Mouse (Mus musculus) heart, embryonic 10.5 days (tissue): Measurements from ENCODE around the gene Tmem114. TPM values are rescaled to one million over a fixed set of nuclear protein-coding genes. Genes with fewer than 3 reads are reported as not detected.

ENCODE experiments used
- DNase-seq: peaks from one replicate; pipeline ENCODE4 v3.0.0-alpha.2; 2017; ENCODE audit warnings: low spot score
- H3K27ac ChIP-seq: fragments of 300-500 bp; sonication (generic); 2 replicates; pipeline ENCODE4 v1.5.1; 2016; ENCODE audit warnings: mild to moderate bottlenecking
- H3K27me3 ChIP-seq: fragments of 300-500 bp; sonication (generic); 2 replicates; pipeline ENCODE4 v1.6.1; 2016; ENCODE audit warnings: mild to moderate bottlenecking; ENCODE audit not compliant: poor library complexity, insufficient read depth, severe bottlenecking
- H3K36me3 ChIP-seq: fragments of 300-500 bp; sonication (generic); 2 replicates; pipeline ENCODE4 v1.6.1; 2016; ENCODE audit warnings: mild to moderate bottlenecking, moderate library complexity
- H3K4me1 ChIP-seq: fragments of 300-500 bp; sonication (generic); 2 replicates; pipeline ENCODE4 v1.6.1; 2016; ENCODE audit warnings: mild to moderate bottlenecking
- H3K4me3 ChIP-seq: fragments of 300-500 bp; sonication (generic); 2 replicates; pipeline ENCODE4 v1.5.1; 2016; ENCODE audit warnings: mild to moderate bottlenecking, moderate library complexity
- H3K9me3 ChIP-seq: fragments of 300-500 bp; sonication (generic); 2 replicates; pipeline ENCODE4 v1.6.1; 2016; ENCODE audit warnings: mild to moderate bottlenecking, moderate library complexity
- WGBS: fragments of 180-500 bp; shearing (Covaris S2); methylation state at CpG from one replicate; pipeline ENCODE4 v1.1.7; 2016; 5-methylcytosine and 5-hydroxymethylcytosine counted together
- polyA plus RNA-seq: library from polyadenylated mRNA; unstranded; fragments of >200 nt; fragmentation: Nextera tagmentation; extraction: Ambion mirVana; gene quantifications from 2 replicates; pipeline ENCODE4 v1.2.1, GENCODE M21; 2016

Gene Tmem114
- polyA plus RNA-seq, 1 experiment from 2014 or later: not detected

- 61% methylated on average over 9 of the region's 9 CpGs for WGBS
- no peaks in the 10 kb centered on the region for H3K9me3 ChIP-seq
- peaks cover 13% of the 10 kb centered on the region; the same call in 1 of the 2 replicates for H3K27me3 ChIP-seq
- 0 out of 2 replicates have a peak, but pooled peaks cover 3% of the 10 kb centered on the region for H3K4me1 ChIP-seq
- no peaks in the 10 kb centered on the region for H3K36me3 ChIP-seq
- no peak overlapping the region for H3K4me3 ChIP-seq
- no peak overlapping the region for H3K27ac ChIP-seq
- no peak for DNase-seq
Observed at GRCm38 (mm10) chr16:8401171-8401955, 23.6 kb downstream of the Tmem114 start.

DNA sequence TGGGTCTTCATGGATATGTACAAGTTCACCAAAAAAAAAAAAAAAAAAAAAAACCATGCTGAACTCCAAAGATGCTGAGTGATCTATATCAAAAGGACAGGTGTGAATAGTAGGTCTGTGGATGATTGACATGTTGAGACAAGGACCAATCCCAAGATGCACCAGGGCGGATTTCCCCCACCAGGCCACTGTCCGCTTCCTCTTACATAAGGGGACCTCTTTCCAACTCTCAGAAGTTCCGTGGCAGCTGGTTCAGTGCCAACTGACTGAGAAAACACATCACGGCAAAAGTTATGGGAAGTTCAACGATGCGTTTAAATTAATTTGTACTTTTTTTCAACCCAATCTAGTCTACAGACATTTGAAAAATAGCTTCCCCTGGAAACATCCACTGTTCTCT, 25.1 kb downstream of the Tmem114 start:
- no peaks in the 10 kb centered on the region for H3K36me3 ChIP-seq
- H3K27me3 ChIP-seq: peaks cover 5% of the 10 kb centered on the region; the same call in 1 of the 2 replicates
- 85% methylated on average over 6 of the region's 6 CpGs for WGBS
- no peak overlapping the region for H3K4me3 ChIP-seq
- no peaks in the 10 kb centered on the region for H3K9me3 ChIP-seq
- H3K4me1 ChIP-seq: 0 out of 2 replicates have a peak, but pooled peaks cover 3% of the 10 kb centered on the region
- DNase-seq: no peak
- no peak overlapping the region for H3K27ac ChIP-seq

- Histone ChIP-seq H3K9me3 (no peaks in the 10 kb centered on the region), H3K27ac (no peak overlapping the region), H3K27me3 (no peaks in the 10 kb centered on the region; the same call in 1 of the 2 replicates), H3K36me3 (no peaks in the 10 kb centered on the region), H3K4me1 (no peaks in the 10 kb centered on the region), H3K4me3 (no peak overlapping the region)
- peak; percentile 58 for DNase-seq
Observed at GRCm38 (mm10) chr16:8394946-8395345, 30.0 kb downstream of the Tmem114 start.

DNA sequence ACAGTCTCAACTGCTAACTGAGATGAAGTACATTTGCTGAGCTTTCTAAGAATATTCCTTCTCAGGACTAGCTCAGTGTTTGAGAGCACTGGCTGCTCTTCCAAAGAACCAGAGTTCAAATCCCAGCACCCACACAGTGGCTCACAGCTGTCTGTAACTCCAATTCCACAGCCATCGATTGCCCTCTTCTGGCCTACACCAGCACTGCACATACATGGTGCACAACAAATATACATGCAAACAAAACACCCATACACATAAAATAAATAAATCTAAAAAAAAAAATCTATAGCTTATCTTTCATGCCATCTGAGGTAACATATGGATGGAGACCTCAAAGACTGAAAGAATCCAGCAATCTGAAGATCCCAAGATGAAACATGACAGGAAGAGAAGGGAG, 36.4 kb downstream of the Tmem114 start:
- Histone ChIP-seq H3K27ac (no peak overlapping the region), H3K27me3 (no peaks in the 10 kb centered on the region), H3K36me3 (no peaks in the 10 kb centered on the region), H3K4me3 (no peak overlapping the region), H3K4me1 (no peaks in the 10 kb centered on the region), H3K9me3 (no peaks in the 10 kb centered on the region)
- WGBS: 91% methylated on average over 1 of the region's 1 CpGs
- DNase-seq: peak; percentile 13

DNA sequence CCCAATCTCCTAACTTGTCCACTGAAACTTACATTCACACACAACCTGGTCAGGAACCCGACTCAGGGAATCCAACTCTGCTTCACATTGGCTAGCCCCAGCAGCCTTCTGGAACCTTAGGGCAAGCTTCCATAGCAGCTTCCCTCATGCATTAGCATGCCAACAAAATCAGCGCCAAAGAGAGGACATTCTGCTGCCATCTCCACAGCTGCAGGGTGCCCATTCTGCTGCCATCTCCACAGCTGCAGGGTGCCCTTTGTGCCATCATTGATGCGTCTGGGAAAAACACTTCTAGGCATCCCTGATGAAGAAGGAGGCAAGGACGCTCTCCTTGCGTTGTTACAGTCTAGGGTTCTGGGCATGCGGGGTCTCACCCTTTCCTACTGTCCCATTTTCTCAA, 38.5 kb downstream of the Tmem114 start:
- Histone ChIP-seq H3K4me3 (no peak overlapping the region), H3K9me3 (no peaks in the 10 kb centered on the region), H3K27ac (no peak overlapping the region), H3K27me3 (no peaks in the 10 kb centered on the region), H3K36me3 (no peaks in the 10 kb centered on the region), H3K4me1 (no peaks in the 10 kb centered on the region)
- 65% methylated on average over 6 of the region's 6 CpGs for WGBS
- peak; percentile 54 for DNase-seq

DNA sequence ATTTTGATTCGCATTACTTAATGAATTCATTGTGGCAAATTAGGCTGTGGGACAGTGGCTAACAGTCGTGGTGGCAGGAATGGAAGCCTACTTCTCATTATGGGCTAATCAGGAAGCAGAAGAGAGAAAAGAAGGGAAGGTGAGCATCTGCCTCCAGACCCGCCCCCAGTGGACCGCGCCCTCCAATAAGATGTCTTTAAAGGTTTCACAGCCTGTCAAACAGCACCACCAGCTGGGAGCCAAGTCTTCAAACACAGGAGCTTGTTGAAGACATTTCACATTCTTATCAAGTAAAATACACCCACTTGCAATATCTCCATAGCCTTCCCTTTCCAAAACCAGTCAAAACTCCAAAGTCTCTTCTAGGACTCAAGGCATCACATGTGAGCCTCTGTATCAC, 39.3 kb downstream of the Tmem114 start:
- H3K9me3 ChIP-seq: no peaks in the 10 kb centered on the region
- no peak overlapping the region for H3K4me3 ChIP-seq
- 60% methylated on average over 5 of the region's 5 CpGs for WGBS
- no peaks in the 10 kb centered on the region for H3K4me1 ChIP-seq
- H3K27me3 ChIP-seq: no peaks in the 10 kb centered on the region
- peak; percentile 71 for DNase-seq
- no peaks in the 10 kb centered on the region for H3K36me3 ChIP-seq
- no peak overlapping the region for H3K27ac ChIP-seq

GRCm38 (mm10) chr16:8384772-8385171, 40.2 kb downstream of the Tmem114 start:
- Histone ChIP-seq H3K27me3 (no peaks in the 10 kb centered on the region), H3K36me3 (no peaks in the 10 kb centered on the region), H3K9me3 (no peaks in the 10 kb centered on the region), H3K27ac (no peak overlapping the region), H3K4me3 (no peak overlapping the region), H3K4me1 (no peaks in the 10 kb centered on the region)
- WGBS: 78% methylated on average over 10 of the region's 10 CpGs
- DNase-seq: peak; percentile 68

- no peak overlapping the region for H3K4me3 ChIP-seq
- H3K27ac ChIP-seq: no peak overlapping the region
- no peaks in the 10 kb centered on the region for H3K27me3 ChIP-seq
- H3K36me3 ChIP-seq: no peaks in the 10 kb centered on the region
- DNase-seq: peak; percentile 56
- 69% methylated on average over 9 of the region's 9 CpGs for WGBS
- H3K9me3 ChIP-seq: no peaks in the 10 kb centered on the region
- no peaks in the 10 kb centered on the region for H3K4me1 ChIP-seq
Observed at GRCm38 (mm10) chr16:8383396-8383795, 41.5 kb downstream of the Tmem114 start.

DNA sequence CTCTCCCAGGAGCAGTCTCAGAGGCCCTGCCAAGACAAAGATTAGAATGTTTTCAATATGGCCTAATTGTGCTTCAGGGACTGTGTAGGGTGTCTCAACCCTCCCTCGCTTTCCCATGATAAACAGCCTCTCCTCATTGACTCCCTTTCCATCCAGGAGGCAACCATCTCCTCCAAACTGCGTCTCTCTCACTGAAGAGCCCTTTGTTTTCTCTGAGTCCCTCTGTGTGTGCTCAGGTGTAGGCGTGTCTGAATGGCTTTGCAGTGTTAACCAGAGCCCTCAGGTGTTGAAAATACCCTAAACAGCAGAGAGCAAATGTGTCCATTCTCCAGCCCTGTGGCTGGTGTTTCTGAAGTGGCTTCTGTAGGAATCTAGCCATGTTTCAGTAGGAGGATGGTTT, 61.9 kb downstream of the Tmem114 start:
- Histone ChIP-seq H3K4me3 (no peak overlapping the region), H3K27me3 (no peaks in the 10 kb centered on the region), H3K4me1 (no peaks in the 10 kb centered on the region), H3K36me3 (no peaks in the 10 kb centered on the region), H3K27ac (no peak overlapping the region), H3K9me3 (no peaks in the 10 kb centered on the region)
- 66% methylated on average over 3 of the region's 3 CpGs for WGBS
- no peak for DNase-seq

Other genes starting within 250 kb of the Tmem114 start
- gene Mettl22, start 45.7 kb upstream of the Tmem114 start, polyA plus RNA-seq: 38.0 and 54.3 TPM in 2 replicates
- gene Abat, start 88.3 kb upstream of the Tmem114 start, polyA plus RNA-seq: 34.7 and 41.8 TPM in 2 replicates
- 49.1 and 52.8 TPM in 2 replicates for gene Pmm2, start 212.5 kb upstream of the Tmem114 start, polyA plus RNA-seq
- gene Tmem186, start 212.6 kb upstream of the Tmem114 start, polyA plus RNA-seq: 19.2 and 20.9 TPM in 2 replicates
- gene Carhsp1, start 247.0 kb upstream of the Tmem114 start, polyA plus RNA-seq: 127 and 133 TPM in 2 replicates